Mouse (Mus musculus) cerebellum, postnatal 36 days (tissue): ENCODE data around the gene Igf2bp3.

Experiments
- DNase-seq, 2 experiments: peaks; one replicate each; pipeline ENCODE4 v3.0.0; 2021 to 2022; ENCODE audit warnings: mixed read lengths in 2 of 2

The Igf2bp3 gene

DNA sequence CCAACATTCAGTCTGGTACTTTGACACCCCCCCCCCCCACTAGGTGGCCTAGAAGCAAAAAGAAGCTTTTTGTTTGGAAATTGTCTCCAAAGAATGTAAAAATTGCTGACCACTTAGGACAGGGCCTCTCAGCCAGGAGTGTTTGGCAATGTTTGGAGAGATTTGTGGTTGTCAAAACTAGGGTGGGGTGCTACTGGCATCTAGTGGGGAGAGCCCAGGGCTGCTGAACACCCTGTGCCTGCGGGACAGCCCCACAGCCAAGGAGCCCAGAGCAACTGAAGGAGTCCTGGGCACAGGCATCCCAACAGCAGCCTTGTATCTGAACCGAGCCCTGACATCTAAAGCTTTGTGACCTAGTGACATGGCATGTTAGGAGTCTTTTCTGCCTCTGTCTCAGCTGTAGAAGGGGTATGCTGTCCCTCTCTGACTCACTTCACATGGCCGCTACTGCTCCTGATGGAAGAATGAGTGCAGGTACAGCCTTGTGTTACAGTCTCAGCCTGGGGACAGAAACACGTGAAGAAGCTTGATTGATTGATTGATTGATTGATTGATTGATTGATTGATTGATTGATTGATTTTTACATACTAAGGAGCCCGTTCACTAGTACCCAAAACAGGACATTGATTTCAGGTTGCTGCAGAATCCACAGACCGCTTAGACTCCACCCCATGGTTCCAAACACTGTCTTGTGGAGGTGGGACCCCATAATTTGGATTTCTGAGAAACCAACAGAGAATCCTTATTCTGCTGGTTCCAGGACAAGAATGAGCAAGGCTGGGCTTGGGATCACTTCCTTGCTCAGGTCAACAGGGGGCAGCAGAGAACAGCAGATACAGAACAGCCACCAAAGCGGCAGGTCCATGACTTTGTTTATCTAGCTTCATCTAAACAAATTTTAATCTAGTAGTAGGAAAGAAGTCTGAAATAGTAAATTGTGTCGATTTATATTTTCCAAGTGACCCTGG lies 157.4 kb downstream of the Igf2bp3 start:
- DNase-seq, result peak; percentile 65 to 76

DNA sequence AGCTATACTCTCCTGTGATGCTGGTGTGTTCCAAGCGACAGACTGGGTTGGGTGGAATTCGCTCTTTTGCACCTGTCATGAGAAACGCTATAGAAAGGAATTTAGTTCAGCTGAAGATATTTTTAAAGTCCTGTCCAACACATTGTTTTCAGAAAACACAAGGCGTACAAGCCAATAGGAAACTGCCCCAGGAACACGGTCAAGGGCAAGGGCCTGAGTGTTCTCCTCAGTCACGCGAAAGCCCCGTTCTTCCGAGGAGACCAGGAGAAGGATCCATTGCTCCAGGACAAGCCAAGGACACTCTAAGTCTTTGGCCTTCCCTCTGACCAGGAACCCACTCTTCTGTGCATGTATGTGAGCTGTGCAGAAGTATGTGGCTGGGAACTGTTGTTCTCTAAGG lies 158.7 kb downstream of the Igf2bp3 start:
- no peak for DNase-seq

DNA sequence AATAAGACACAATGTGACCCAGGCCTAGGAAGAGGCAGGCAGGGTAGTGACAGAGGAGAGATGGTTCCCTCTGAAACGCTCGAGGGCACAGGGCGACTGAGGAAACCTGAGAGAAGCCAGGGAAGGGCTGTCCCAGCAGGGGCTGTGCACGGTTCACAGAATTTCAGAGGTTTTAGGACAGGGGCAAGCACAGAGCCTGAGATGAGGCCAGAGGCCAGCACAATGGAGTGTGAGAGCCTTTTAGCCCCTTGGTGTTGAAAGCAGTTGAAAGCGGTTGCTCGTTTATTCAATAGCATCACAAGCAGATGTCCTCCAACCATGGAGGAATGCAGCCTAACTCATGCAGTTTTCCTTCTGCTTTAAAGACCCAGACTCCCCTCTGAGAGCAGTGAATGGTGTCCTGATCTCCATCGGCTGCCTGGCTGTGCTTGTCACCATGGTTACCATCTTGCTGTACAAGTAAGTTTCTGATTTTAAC lies 159.5 kb downstream of the Igf2bp3 start:
- DNase-seq, result no peak

DNA sequence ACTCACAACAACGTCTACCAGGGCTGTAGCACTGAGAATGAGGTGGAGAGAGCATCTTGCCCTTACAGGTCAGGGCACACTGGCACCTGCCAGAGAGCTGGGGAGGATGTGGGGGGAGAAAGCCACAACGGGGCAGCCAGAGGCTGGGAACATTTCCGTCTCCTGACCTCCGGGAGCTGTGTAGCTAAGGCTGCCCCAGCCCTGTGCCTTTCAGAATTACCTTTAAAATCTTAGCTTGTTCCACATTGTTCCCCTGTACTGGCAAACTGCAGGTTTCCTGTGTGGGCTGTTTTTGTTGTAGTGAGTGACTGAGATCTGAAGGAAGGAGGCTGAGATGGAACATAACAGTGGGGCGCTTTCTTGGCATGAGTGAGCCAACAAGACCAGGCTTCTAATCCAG lies 162.6 kb downstream of the Igf2bp3 start:
- DNase-seq, result no peak

DNA sequence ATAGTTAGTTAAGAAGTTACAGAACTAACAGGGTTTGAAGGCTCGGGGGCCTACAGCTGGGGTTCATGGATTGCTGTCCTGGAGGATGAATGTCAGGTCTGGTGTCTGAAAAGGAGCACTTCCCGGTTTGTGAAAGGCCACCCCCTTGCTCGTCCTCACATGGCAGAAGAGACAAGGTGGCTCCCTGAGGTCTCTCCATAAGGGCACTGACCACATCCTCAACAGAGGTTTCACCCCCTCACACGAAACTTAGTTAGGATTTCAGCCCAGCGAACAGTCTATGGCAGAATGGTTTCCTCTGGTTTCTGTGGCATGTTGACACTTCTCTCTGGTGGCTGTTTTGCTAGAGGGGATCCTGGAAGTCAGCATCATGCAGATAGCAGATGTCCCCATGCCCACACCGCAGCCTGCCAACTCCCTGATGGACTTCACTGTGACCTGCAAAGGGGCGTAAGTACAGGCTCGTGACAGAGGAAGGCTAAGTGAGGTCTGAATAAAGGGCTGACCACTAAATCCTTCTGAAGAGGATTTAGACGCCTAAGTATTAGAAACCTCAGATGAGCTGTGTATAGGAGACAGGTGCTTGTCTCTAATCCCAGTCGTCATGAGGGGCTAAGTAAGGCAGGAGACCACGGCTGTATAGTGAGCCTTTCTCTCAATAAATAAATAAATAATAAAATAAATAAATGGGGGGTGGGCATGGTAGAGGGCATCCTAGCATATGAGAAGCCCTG lies 163.9 kb downstream of the Igf2bp3 start:
- DNase-seq, result no peak

DNA sequence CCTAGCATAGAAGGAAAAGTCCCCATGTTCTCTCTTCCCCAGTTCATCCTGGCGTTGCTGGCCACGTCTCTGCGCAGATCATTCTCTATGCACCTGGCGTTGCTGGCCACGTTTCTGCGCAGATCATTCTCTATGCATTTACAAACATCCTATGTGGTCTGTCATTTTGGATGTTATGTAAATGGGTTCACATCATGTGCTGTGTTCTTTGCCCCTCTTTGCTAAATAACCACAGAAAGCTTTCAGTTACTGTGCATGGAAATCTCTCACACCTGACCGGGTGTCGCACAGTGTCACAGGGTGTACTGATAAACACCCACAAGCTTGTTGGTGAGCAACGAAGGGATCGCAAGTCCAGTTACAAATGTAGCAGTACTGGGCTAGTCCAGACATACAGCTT lies 166.4 kb downstream of the Igf2bp3 start:
- no peak for DNase-seq

DNA sequence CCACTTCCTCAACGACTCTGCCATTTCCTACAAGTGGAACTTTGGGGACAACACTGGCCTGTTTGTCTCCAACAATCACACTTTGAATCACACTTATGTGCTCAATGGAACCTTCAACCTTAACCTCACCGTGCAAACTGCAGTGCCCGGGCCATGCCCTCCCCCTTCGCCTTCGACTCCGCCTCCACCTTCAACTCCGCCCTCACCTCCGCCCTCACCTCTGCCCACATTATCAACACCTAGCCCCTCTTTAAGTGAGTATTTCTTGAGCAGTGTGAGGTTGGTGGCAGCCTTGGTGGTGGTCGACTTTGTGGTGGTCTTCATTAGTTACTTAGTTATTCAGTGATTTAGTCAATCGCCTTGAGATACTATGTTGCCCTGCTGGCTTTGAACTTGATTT lies 166.9 kb downstream of the Igf2bp3 start:
- no peak for DNase-seq

DNA sequence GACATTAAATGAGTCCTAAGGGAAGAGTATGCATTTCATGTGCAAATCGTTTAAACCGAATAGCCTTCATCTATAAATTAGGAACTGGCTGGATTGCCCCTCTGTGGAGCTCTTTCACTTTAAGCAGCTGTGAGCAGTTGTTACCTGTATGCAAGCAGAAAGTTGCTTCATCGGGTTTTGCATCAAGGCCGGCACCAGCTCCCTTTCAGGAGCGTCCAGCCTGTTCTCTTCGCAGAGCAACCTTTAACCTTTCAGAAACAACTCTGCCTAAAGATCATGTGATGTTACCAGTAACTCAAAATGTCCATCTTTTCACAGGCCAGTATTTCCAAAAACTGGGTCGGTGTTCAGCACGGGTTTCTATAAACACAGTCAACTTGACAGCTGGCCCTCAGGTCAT lies 167.8 kb downstream of the Igf2bp3 start:
- no peak for DNase-seq

DNA sequence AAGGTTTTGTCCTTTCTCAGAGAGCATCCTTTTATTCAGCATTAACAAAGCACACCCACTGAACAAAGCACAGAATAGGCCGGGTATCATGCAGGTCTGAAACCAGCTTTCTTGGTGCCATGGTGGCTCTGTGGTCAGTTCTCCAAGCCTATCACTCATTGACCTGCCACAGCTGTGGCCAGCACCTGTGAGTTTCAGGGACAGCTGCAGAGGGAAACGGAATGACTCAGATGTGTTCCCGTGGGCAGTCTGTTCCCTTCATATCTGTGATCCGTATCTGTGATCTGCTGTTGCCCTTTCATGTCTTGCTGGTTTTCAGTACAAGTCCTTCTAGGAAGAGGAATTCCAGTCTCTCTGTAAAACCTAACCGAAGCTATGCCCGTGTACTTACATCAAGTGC lies 168.3 kb downstream of the Igf2bp3 start:
- DNase-seq, result no peak

DNA sequence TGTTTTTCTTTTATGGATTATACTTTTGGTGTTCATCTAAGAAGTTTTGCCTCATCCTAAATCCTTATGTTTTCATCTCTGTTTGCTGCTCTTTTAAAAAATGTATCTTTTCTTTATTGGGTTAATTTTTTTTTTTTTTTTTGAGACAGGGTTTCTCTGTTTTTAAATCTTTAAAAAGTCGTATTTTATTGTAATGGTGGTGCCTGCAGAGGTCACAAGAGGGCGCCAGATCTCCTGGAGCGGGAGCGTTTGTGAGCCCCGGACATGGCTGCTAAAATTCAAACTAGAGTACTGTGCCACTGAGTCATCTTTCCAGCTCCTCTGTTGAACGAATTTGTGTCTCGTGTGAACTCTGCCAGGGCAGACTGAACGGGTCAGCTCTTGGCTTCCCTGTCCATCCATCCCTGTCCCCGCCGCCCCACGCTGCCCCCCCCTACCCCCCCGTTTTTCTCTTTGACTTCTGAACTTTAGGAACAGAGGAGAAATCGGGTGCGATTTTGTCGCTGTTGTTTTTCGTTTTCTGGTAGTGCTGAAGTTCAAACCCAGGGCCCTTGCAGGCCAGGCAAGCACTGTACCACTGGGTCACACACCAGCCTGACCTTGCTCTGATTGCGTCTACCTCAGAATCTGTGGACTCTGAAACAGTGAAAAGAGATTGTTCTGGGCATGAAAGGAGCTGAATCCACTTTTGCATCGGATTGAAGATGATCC lies 175.1 kb downstream of the Igf2bp3 start:
- DNase-seq, result peak; percentile 45 to 48

DNA sequence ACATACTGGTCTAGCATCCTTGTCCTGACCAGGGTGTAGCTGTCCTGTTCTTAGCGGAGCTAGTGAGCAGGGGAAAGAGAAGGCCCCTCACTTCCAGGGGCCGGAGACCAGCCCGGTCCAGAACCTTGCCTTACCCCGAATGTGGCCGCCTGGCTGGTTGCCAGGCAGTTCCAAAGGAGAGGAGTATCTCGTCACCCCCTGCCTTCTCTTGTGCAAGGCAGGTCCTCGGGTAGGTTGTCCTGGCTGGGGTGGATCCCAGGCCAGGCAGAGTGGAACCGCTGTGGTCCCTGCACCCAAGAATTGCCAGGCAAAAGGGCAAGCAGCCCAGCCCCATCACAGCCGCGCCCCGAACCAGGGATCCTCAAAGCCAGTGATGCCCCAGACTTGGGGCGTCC lies 177.5 kb downstream of the Igf2bp3 start:
- no peak for DNase-seq

DNA sequence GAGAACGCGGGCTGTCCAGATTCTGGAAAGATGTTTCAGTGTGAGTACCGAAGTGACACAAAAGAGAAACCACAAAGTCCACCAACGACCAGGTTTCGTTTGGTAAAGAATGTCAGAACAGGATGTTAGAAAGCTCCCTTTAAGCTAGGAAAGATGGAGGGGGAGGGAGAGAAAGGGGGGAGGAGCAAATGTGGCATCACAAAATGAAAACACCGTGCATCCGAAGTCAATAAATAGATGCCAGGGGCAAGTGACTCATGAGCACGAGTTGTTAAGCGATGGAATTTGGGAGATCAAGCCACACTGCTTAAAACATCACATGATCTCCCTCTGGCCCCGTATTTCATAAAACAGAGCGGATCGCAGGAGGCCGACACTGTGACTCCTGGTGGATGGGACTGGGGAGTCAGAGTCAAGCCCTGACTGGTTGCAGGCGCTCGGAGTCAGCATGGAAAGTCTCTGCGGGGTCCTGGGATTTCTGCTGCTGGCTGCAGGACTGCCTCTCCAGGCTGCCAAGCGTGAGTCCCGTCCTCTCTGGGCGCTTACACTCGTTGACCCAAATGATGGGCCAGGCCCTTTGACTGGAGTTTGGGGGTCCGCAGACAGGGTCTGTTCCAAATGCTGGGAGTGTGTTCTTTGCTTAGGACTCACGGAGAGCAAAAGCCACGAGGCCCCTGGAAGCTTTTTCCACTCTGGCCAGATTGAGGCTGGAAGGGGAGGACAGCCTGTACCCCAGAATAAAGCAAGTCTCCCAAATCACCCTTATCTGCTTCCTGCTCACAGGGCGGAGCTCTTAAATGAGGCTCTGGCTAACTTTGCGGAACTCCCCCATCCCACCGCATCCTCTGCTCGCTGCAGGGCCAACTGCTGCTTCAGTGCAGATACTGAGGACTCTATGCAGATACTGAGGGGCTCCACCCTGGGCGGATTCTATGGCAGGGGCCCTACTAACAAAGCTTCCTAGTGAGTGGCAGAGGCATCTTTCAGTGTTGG lies 178.2 kb downstream of the Igf2bp3 start, which contains the start of gene Gpnmb:
Gene Gpnmb (plus strand): TSS at position 272 of the 993 bp plus-strand sequence.
- DNase-seq, result no peak
